Mouse (Mus musculus): Measurements from ENCODE around the gene Xaf1.
A peak's percentile ranks its signal among the peaks of the same experiment; 100 is the strongest.

GRCm38 (mm10) chr11:72342549-72343237, 41.3 kb downstream of the Xaf1 start:
- TF ChIP-seq CTCF (IDR thresholded peaks at IDR 0.05; ENCODE audit: borderline replicate concordance, control insufficient read depth, extremely low read depth, insufficient read depth, low read length, poor library complexity) (peak; percentile 52; the same call in 1 of the 2 replicates), POLR2A (IDR thresholded peaks at IDR 0.05; ENCODE audit: control insufficient read depth, extremely low read depth, insufficient read depth, low read length, poor library complexity) (no peak)
